Mouse (Mus musculus): ENCODE measurements around the gene Pth2r. TPM values are rescaled to one million over a fixed set of nuclear protein-coding genes. Genes with fewer than 3 reads are reported as not detected.

The Pth2r gene
- total and polyA plus RNA-seq, 3 experiments, result not detected

DNA sequence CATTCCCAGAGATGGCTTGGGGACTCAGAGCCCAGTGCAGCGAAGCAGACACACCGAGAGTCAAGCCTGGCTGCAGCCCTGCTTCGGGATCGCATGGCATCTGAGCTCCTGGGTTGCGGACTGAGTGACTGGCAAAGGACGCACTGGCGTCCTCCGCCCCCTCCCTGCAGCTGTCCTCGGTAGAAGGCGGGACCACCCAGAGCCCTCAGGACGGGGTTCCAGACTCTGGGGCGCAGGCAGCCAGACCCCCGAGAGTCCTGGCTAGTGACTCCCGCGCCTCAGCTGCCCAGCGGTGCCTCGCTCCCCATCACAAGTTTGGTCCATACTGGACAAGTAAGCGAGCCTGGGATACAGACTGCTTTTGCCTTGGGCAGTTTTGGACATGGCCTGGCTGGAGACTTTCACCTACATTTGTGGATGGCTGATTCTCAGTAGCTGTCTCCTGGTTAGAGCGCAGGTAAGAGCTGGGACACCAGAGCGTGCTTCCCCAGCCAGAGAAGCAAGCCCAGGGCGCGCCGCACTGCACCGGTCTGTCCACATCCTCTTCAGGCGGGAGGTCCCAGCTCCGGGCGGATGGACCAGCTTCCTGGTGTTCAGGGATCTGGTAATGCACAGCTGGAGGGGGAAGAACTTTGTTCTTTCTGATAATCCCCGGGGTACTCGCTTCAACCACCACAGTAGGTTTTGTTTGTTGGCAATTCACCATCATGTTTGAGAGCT, 29.5 kb downstream of the Pth2r start:
- Histone ChIP-seq H3K9ac (ENCODE audit: control insufficient read depth, low read depth, low read length, poor library complexity, severe bottlenecking) (no peak overlapping the region), H3K36me3 (ENCODE audit: control insufficient read depth in 1 of 2, insufficient read depth in 2 of 2, low read length in 2 of 2) (no peaks in the 10 kb centered on the region), H3K27me3 (ENCODE audit: control insufficient read depth in 1 of 2, insufficient read depth in 2 of 2, low read length in 2 of 2) (no peaks in the 10 kb centered on the region; a peak in 1 of 4 replicates), H3K27ac (ENCODE audit: control insufficient read depth, low read depth, low read length) (no peak overlapping the region), H3K9me3 (replicated peaks; ENCODE audit: insufficient read depth, low read length) (no peaks in the 10 kb centered on the region), H3K79me2 (ENCODE audit: control insufficient read depth, insufficient read depth, low read length, poor library complexity) (no peaks in the 10 kb centered on the region), H3K4me3 (ENCODE audit: control insufficient read depth in 1 of 2, insufficient read depth in 1 of 2, low read depth in 2 of 2, low read length in 2 of 2) (no peak overlapping the region), H3K4me1 (ENCODE audit: control insufficient read depth in 1 of 2, insufficient read depth in 2 of 2, low read length in 2 of 2) (no peaks in the 10 kb centered on the region)
- no peak for TF ChIP-seq MAX (IDR thresholded peaks at IDR 0.05; ENCODE audit: low read length)
- no peak for TF ChIP-seq POLR2AphosphoS5 (IDR thresholded peaks at IDR 0.05; ENCODE audit: borderline replicate concordance, low read depth, low read length)
- no peak for TF ChIP-seq ZKSCAN1 (IDR thresholded peaks at IDR 0.05; ENCODE audit: low read depth, low read length)
- no peak for TF ChIP-seq HCFC1 (IDR thresholded peaks at IDR 0.05; ENCODE audit: low read depth, low read length)
- TF ChIP-seq MAFK (IDR thresholded peaks at IDR 0.05; ENCODE audit: borderline replicate concordance, low read depth, low read length), result no peak
- no peak for TF ChIP-seq ZC3H11A (IDR thresholded peaks at IDR 0.05; ENCODE audit: low read depth, low read length)
- DNase-seq (ENCODE audit: low read depth, low spot score), result no peak

DNA sequence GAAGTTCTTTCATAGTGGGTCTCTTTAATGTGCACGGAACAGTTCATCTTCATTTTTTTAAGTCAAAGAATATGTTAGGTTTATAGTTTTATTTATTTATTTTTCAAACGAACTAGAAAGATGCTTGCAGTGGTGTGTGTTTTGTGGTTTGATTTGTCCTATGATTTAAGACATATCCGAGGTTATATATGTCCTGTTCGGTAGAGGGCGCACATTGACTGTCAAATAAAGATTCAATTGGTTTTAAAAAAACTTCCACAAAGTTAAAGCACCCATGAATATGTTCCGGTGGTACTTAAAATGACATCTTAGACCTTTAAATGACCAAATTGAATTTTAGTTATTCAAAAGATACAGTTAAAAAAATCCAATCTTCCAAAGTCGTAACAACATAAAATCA, 30.3 kb downstream of the Pth2r start:
- Histone ChIP-seq H3K27me3 (ENCODE audit: control insufficient read depth in 1 of 2, insufficient read depth in 2 of 2, low read length in 2 of 2) (peaks cover under 1 to 4% of the 10 kb centered on the region in 2 experiments; a peak in 3 of 4 replicates), H3K4me1 (ENCODE audit: control insufficient read depth in 1 of 2, insufficient read depth in 2 of 2, low read length in 2 of 2) (no peaks in the 10 kb centered on the region), H3K9me3 (replicated peaks; ENCODE audit: insufficient read depth, low read length) (no peaks in the 10 kb centered on the region), H3K9ac (ENCODE audit: control insufficient read depth, low read depth, low read length, poor library complexity, severe bottlenecking) (no peak overlapping the region), H3K4me3 (ENCODE audit: control insufficient read depth in 1 of 2, insufficient read depth in 1 of 2, low read depth in 2 of 2, low read length in 2 of 2) (no peak overlapping the region), H3K27ac (ENCODE audit: control insufficient read depth, low read depth, low read length) (no peak overlapping the region), H3K36me3 (ENCODE audit: control insufficient read depth in 1 of 2, insufficient read depth in 2 of 2, low read length in 2 of 2) (no peaks in the 10 kb centered on the region), H3K79me2 (ENCODE audit: control insufficient read depth, insufficient read depth, low read length, poor library complexity) (no peaks in the 10 kb centered on the region)
- peak; percentile 62 for DNase-seq (ENCODE audit: low read depth, low spot score)
- TF ChIP-seq MYC (IDR thresholded peaks at IDR 0.05; ENCODE audit: low read depth, low read length) (no peak), SMC3 (IDR thresholded peaks at IDR 0.05; ENCODE audit: low read depth, low read length) (peak; percentile 66), BHLHE40 (IDR thresholded peaks at IDR 0.05; ENCODE audit: borderline replicate concordance, low read depth, low read length) (no peak), MAFK (IDR thresholded peaks at IDR 0.05; ENCODE audit: borderline replicate concordance, low read depth, low read length) (no peak), POLR2AphosphoS2 (IDR thresholded peaks at IDR 0.05; ENCODE audit: low read length) (no peak), ZC3H11A (IDR thresholded peaks at IDR 0.05; ENCODE audit: low read depth, low read length) (peak; percentile 41), MAZ (IDR thresholded peaks at IDR 0.05; ENCODE audit: low read depth, low read length) (no peak), POLR2A (IDR thresholded peaks at IDR 0.05; ENCODE audit: control insufficient read depth in 1 of 2, insufficient read depth in 1 of 2, low read depth in 1 of 2, low read length in 2 of 2, poor library complexity in 1 of 2) (no peak), CHD2 (IDR thresholded peaks at IDR 0.05; ENCODE audit: low read length) (no peak), ZMIZ1 (IDR thresholded peaks at IDR 0.05; ENCODE audit: low read depth, low read length) (no peak), E2F4 (IDR thresholded peaks at IDR 0.05; ENCODE audit: borderline replicate concordance, low read depth, low read length) (no peak), SIN3A (IDR thresholded peaks at IDR 0.05; ENCODE audit: low read length) (no peak), ETS1 (IDR thresholded peaks at IDR 0.05; ENCODE audit: low read depth, low read length) (no peak), MAX (IDR thresholded peaks at IDR 0.05; ENCODE audit: low read length) (no peak), USF2 (IDR thresholded peaks at IDR 0.05; ENCODE audit: borderline replicate concordance in 1 of 2, insufficient read depth in 1 of 2, low read depth in 1 of 2, low read length in 2 of 2) (no peak), CHD1 (IDR thresholded peaks at IDR 0.05; ENCODE audit: low read depth, low read length) (no peak), GABPA (IDR thresholded peaks at IDR 0.05; ENCODE audit: low read depth, low read length) (no peak), JUND (IDR thresholded peaks at IDR 0.05; ENCODE audit: low read depth, low read length) (no peak), CTCF (IDR thresholded peaks at IDR 0.05 in 2 of 3, conservative IDR thresholded peaks at IDR 0.05 in 1 of 3; ENCODE audit: control insufficient read depth in 1 of 3, insufficient read depth in 1 of 3, low read depth in 2 of 3, low read length in 3 of 3, poor library complexity in 1 of 3, severe bottlenecking in 1 of 3) (peak in 2 of 3 experiments; percentile 29 to 71; a peak in 4 of 6 replicates), UBTF (IDR thresholded peaks at IDR 0.05; ENCODE audit: borderline replicate concordance, insufficient read depth, low read depth, low read length) (no peak), NELFE (IDR thresholded peaks at IDR 0.05; ENCODE audit: low read depth, low read length) (no peak), HCFC1 (IDR thresholded peaks at IDR 0.05; ENCODE audit: low read depth, low read length) (no peak), RCOR1 (IDR thresholded peaks at IDR 0.05; ENCODE audit: low read depth, low read length) (no peak), MYB (IDR thresholded peaks at IDR 0.05; ENCODE audit: low read depth, low read length) (no peak), MEF2A (IDR thresholded peaks at IDR 0.05; ENCODE audit: extremely low read depth, insufficient replicate concordance, low read depth, low read length, poor library complexity, severe bottlenecking) (no peak), ZNF384 (IDR thresholded peaks at IDR 0.05; ENCODE audit: low read depth, low read length) (peak; percentile 65; the same call in 1 of the 2 replicates), RAD21 (IDR thresholded peaks at IDR 0.05; ENCODE audit: low read depth, low read length) (peak; percentile 87), USF1 (IDR thresholded peaks at IDR 0.05; ENCODE audit: low read depth, low read length) (no peak)
